Mouse (Mus musculus): ENCODE measurements around the gene Plekha6. TPM values are rescaled to one million over a fixed set of nuclear protein-coding genes. Genes with fewer than 3 reads are reported as not detected.

Gene Plekha6
- polyA plus RNA-seq, 1 experiment from 2014 or later, result 12.5 TPM

- Histone ChIP-seq H3K4me1 (peaks cover 85% of the 10 kb centered on the region), H3K4me3 (no peak overlapping the region), H3K27me3 (ENCODE audit: low read depth, poor library complexity, severe bottlenecking) (peaks cover 11% of the 10 kb centered on the region), H3K9me3 (replicated peaks) (no peaks in the 10 kb centered on the region), H3K36me3 (peaks cover 15% of the 10 kb centered on the region; the same call in 1 of the 2 replicates), H3K27ac (replicated peaks) (peak overlapping the region; percentile 82)
- DNase-seq (ENCODE audit: low spot score), result no peak
- 41% methylated on average over 6 of the region's 6 CpGs for WGBS
These were observed 32.2 kb downstream of the Plekha6 start for GRCm38 (mm10) chr1:133196181-133196580.

- Histone ChIP-seq H3K27me3 (ENCODE audit: low read depth, poor library complexity, severe bottlenecking) (peaks cover 11% of the 10 kb centered on the region), H3K4me1 (peaks cover 89% of the 10 kb centered on the region), H3K36me3 (peaks cover 18% of the 10 kb centered on the region; the same call in 1 of the 2 replicates), H3K4me3 (no peak overlapping the region), H3K27ac (replicated peaks) (peak overlapping the region; percentile 82; the same call in 1 of the 2 replicates), H3K9me3 (replicated peaks) (no peaks in the 10 kb centered on the region)
- 49% methylated on average over 6 of the region's 6 CpGs for WGBS
- no peak for DNase-seq (ENCODE audit: low spot score)
These were observed 33.3 kb downstream of the Plekha6 start for GRCm38 (mm10) chr1:133197266-133197665.

- no peak for DNase-seq (ENCODE audit: low spot score)
- H3K27ac ChIP-seq (replicated peaks), result peak overlapping the region; percentile 78
- H3K4me1 ChIP-seq, result peaks cover 82% of the 10 kb centered on the region
- no peaks in the 10 kb centered on the region for H3K9me3 ChIP-seq (replicated peaks)
- peaks cover 11% of the 10 kb centered on the region for H3K27me3 ChIP-seq (ENCODE audit: low read depth, poor library complexity, severe bottlenecking)
- 84% methylated on average over 7 of the region's 7 CpGs for WGBS
- H3K36me3 ChIP-seq, result peaks cover 12% of the 10 kb centered on the region; the same call in 1 of the 2 replicates
- no peak overlapping the region for H3K4me3 ChIP-seq
These were observed 35.7 kb downstream of the Plekha6 start for GRCm38 (mm10) chr1:133199706-133200105.

GRCm38 (mm10) chr1:133201499-133201898, 37.5 kb downstream of the Plekha6 start:
- H3K27ac ChIP-seq (replicated peaks), result peak overlapping the region; percentile 65
- no peak for DNase-seq (ENCODE audit: low spot score)
- no peaks in the 10 kb centered on the region for H3K9me3 ChIP-seq (replicated peaks)
- 63% methylated on average over 4 of the region's 4 CpGs for WGBS
- peaks cover 15% of the 10 kb centered on the region for H3K36me3 ChIP-seq
- no peak overlapping the region for H3K4me3 ChIP-seq
- no peaks in the 10 kb centered on the region for H3K27me3 ChIP-seq (ENCODE audit: low read depth, poor library complexity, severe bottlenecking)
- peaks cover 71% of the 10 kb centered on the region for H3K4me1 ChIP-seq

- DNase-seq (ENCODE audit: low spot score), result no peak
- peaks cover 64% of the 10 kb centered on the region for H3K4me1 ChIP-seq
- H3K27me3 ChIP-seq (ENCODE audit: low read depth, poor library complexity, severe bottlenecking), result no peaks in the 10 kb centered on the region
- H3K27ac ChIP-seq (replicated peaks), result peak overlapping the region; percentile 67; the same call in 1 of the 2 replicates
- WGBS, result 49% methylated on average over 2 of the region's 2 CpGs
- H3K36me3 ChIP-seq, result peaks cover 11% of the 10 kb centered on the region
- H3K4me3 ChIP-seq, result no peak overlapping the region
- no peaks in the 10 kb centered on the region for H3K9me3 ChIP-seq (replicated peaks)
These were observed 39.7 kb downstream of the Plekha6 start for GRCm38 (mm10) chr1:133203701-133204100.

- Histone ChIP-seq H3K4me3 (no peak overlapping the region), H3K9me3 (replicated peaks) (no peaks in the 10 kb centered on the region), H3K4me1 (peaks cover 64% of the 10 kb centered on the region), H3K36me3 (peaks cover 11% of the 10 kb centered on the region), H3K27ac (replicated peaks) (peak overlapping the region; percentile 67), H3K27me3 (ENCODE audit: low read depth, poor library complexity, severe bottlenecking) (no peaks in the 10 kb centered on the region)
- WGBS, result 75% methylated on average over 11 of the region's 11 CpGs
- DNase-seq (ENCODE audit: low spot score), result no peak
These were observed 40.4 kb downstream of the Plekha6 start for GRCm38 (mm10) chr1:133204341-133204849.

GRCm38 (mm10) chr1:133204985-133205384, 41.0 kb downstream of the Plekha6 start:
- Histone ChIP-seq H3K4me1 (peaks cover 64% of the 10 kb centered on the region), H3K9me3 (replicated peaks) (no peaks in the 10 kb centered on the region), H3K36me3 (peaks cover 11% of the 10 kb centered on the region), H3K27ac (replicated peaks) (peak overlapping the region; percentile 67), H3K4me3 (no peak overlapping the region), H3K27me3 (ENCODE audit: low read depth, poor library complexity, severe bottlenecking) (no peaks in the 10 kb centered on the region)
- no peak for DNase-seq (ENCODE audit: low spot score)
- WGBS, result 84% methylated on average over 10 of the region's 10 CpGs

GRCm38 (mm10) chr1:133208086-133208815, 44.2 kb downstream of the Plekha6 start:
- H3K4me1 ChIP-seq, result peaks cover 69% of the 10 kb centered on the region
- WGBS, result 77% methylated on average over 10 of the region's 11 CpGs
- peaks cover 10% of the 10 kb centered on the region; the same call in 1 of the 2 replicates for H3K36me3 ChIP-seq
- no peak for DNase-seq (ENCODE audit: low spot score)
- no peak overlapping the region for H3K4me3 ChIP-seq
- H3K9me3 ChIP-seq (replicated peaks), result no peaks in the 10 kb centered on the region
- H3K27ac ChIP-seq (replicated peaks), result no peak overlapping the region; the same call in 1 of the 2 replicates
- no peaks in the 10 kb centered on the region for H3K27me3 ChIP-seq (ENCODE audit: low read depth, poor library complexity, severe bottlenecking)

GRCm38 (mm10) chr1:133209036-133209435, 45.0 kb downstream of the Plekha6 start:
- no peak for DNase-seq (ENCODE audit: low spot score)
- 85% methylated on average over 11 of the region's 11 CpGs for WGBS
- H3K27me3 ChIP-seq (ENCODE audit: low read depth, poor library complexity, severe bottlenecking), result no peaks in the 10 kb centered on the region
- no peaks in the 10 kb centered on the region for H3K9me3 ChIP-seq (replicated peaks)
- peak overlapping the region; percentile 88 for H3K27ac ChIP-seq (replicated peaks)
- peaks cover 69% of the 10 kb centered on the region for H3K4me1 ChIP-seq
- no peak overlapping the region for H3K4me3 ChIP-seq
- H3K36me3 ChIP-seq, result peaks cover 10% of the 10 kb centered on the region; the same call in 1 of the 2 replicates

- Histone ChIP-seq H3K4me3 (peak overlapping the region; percentile 24; the same call in 1 of the 2 replicates), H3K36me3 (peaks cover 10% of the 10 kb centered on the region; the same call in 1 of the 2 replicates), H3K4me1 (peaks cover 69% of the 10 kb centered on the region), H3K9me3 (replicated peaks) (no peaks in the 10 kb centered on the region), H3K27ac (replicated peaks) (peak overlapping the region; percentile 88), H3K27me3 (ENCODE audit: low read depth, poor library complexity, severe bottlenecking) (no peaks in the 10 kb centered on the region)
- WGBS, result 52% methylated on average over 7 of the region's 7 CpGs
- DNase-seq (ENCODE audit: low spot score), result peak; percentile 34
These were observed 45.5 kb downstream of the Plekha6 start for GRCm38 (mm10) chr1:133209482-133209881.

GRCm38 (mm10) chr1:133209901-133210516, 46.0 kb downstream of the Plekha6 start:
- H3K4me1 ChIP-seq, result peaks cover 69% of the 10 kb centered on the region
- H3K27me3 ChIP-seq (ENCODE audit: low read depth, poor library complexity, severe bottlenecking), result no peaks in the 10 kb centered on the region
- WGBS, result 43% methylated on average over 17 of the region's 17 CpGs
- H3K9me3 ChIP-seq (replicated peaks), result no peaks in the 10 kb centered on the region
- H3K27ac ChIP-seq (replicated peaks), result peak overlapping the region; percentile 88
- peak overlapping the region; percentile 24 for H3K4me3 ChIP-seq
- peaks cover 10% of the 10 kb centered on the region; the same call in 1 of the 2 replicates for H3K36me3 ChIP-seq
- peak; percentile 44 for DNase-seq (ENCODE audit: low spot score)

GRCm38 (mm10) chr1:133210766-133211165, 46.8 kb downstream of the Plekha6 start:
- Histone ChIP-seq H3K27ac (replicated peaks) (peak overlapping the region; percentile 88), H3K4me1 (peaks cover 73% of the 10 kb centered on the region)
- WGBS, result 77% methylated on average over 7 of the region's 7 CpGs

More at GRCm38 (mm10) chr1:133210766-133211165, 46.8 kb downstream of the Plekha6 start:
- no peak for DNase-seq (ENCODE audit: low spot score)
- H3K36me3 ChIP-seq, result 0 out of 2 replicates have a peak, but pooled peaks cover 6% of the 10 kb centered on the region
- no peak overlapping the region for H3K4me3 ChIP-seq
- H3K27me3 ChIP-seq (ENCODE audit: low read depth, poor library complexity, severe bottlenecking), result no peaks in the 10 kb centered on the region
- H3K9me3 ChIP-seq (replicated peaks), result no peaks in the 10 kb centered on the region

Measured in midbrain, embryonic 10.5 days (tissue).